Mouse (Mus musculus) G1E-ER4 (cell line): ENCODE data around the gene Accsl. TPM values are rescaled to one million over a fixed set of nuclear protein-coding genes. Genes with fewer than 3 reads are reported as not detected.

ENCODE experiments used
- GATA1 ChIP-seq: IDR thresholded peaks from one replicate; pipeline ENCODE4 v1.8.0; 2012; ENCODE audit warnings: low read length, inconsistent platforms
- polyA plus RNA-seq: library from polyadenylated mRNA; stranded (reverse); fragments of >175 nt; gene quantifications from 2 replicates; pipeline ENCODE4 v1.2.3, GENCODE M21; 2012

Accsl gene
- not detected in 2 replicates for polyA plus RNA-seq

DNA sequence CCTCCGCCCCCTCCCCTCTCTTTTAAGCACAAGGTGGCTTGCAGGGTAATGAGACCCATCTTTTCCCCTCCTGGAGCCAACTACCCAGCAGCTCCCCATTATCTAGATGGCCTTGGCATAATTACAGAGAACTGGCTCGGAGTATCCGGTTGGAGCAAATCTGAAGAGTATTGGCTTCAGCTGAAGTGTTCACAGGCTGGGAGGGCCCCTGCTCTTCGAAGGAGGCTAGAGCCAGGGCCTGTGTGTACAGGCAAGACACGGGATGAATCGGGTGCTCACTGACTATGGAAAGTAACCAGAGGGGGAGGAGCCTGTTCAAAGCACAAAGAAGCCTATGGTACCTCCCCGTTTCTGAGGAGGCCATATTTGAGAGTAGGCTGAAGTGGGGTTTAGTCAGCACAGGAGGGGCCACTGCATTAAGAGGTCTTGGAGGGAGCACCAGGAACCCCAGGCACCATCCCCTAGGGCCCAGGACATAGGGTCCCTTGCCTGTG is at the start of gene Accsl:
Gene Accsl, minus strand, starts transcription at position 51 of the 494 bp plus-strand sequence.
- no peak for TF ChIP-seq GATA1

DNA sequence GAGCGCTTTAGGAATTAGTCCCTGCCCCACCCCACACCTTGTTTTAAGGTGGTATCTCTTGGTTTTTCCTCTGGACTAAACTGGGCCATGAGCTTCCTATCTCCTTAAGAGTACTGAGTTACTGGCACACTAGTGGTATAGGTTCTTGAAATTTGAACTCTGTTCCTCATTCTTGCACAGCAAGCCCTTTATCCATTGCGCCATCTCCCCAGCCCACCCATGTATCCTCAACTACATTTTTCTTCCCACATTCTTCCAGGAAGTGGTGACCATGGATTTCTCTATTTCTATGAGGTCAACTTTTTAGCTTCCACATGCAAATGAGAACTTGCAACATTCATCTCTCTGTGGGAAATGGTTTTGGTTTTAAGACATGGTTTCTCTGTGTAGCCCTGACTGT is 44.6 kb upstream of the Accsl start:
- no peak for TF ChIP-seq GATA1

DNA sequence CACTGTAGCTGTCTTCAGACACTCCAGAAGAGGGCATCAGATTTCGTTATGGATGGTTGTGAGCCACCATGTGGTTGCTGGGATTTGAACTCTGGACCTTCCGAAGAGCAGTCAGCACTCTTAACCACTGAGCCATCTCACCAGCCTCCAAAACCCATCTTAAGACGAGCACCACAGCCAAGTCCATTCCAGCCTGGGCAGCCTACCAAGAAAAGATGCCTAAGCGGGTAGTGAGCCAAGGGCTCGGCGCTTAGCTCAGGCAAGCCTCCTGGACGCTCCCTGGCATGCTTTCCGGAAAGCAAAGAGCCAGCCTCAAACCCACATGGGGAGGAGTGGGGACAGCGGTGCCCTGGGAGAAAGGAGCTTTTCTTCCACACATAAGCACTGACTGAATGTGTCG is 43.0 kb upstream of the Accsl start:
- TF ChIP-seq GATA1, result no peak

DNA sequence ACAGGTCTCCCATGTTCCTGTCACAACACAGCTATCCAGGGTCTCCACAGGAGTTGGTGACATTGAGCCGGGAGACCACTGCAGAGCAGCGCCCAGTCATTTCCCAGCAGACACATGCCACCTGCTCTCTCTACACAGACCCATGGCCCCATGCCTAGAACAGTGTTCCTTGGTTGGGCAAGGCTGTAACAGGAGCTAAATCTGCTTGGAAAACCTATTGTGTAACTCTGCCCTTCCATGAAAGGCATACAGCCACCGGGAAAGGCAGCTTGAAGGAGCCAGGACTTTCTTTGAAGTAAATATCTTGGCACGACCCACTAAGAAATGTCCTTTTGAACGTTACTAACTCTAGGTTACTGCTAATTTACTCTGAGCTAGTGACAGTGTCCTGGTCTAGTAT is 40.8 kb upstream of the Accsl start:
- no peak for TF ChIP-seq GATA1

DNA sequence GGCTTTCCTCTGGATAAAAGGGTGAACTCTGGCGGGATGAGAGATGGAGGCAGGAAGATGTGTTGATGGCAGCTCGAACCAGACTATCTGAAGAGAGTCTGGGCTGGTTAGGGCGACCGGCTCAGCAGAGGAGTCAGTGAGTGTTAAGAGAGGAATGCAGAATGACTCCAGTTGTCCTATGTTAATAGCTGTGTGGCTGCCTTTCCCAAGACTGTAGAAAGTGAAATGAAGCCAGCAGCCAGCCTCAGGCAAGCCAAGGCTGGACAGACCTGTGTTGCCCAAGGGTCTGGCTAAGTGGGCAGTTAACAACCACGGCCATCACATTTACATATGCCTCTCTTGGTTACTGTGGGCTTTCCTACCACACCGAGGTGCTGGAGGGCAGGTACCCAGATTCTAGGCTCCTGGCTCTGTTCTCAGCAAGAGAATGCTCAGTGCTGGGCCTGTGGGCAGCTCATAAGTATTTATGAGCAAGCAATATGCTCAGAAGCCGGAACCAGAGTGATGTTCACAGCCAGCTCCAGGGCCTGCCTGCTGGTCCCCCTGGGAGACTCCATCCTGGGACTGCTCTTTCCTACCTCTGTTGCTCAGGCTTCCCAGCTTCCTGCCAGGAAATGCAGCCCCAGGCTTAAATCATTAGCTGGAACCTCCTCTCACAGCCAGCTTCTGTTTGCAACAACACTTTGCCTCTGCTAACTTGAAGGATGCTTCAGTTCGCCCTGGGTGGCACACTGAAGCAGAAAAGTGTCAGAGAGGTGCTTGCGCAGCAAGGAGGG is 38.8 kb upstream of the Accsl start:
- TF ChIP-seq GATA1, result no peak

DNA sequence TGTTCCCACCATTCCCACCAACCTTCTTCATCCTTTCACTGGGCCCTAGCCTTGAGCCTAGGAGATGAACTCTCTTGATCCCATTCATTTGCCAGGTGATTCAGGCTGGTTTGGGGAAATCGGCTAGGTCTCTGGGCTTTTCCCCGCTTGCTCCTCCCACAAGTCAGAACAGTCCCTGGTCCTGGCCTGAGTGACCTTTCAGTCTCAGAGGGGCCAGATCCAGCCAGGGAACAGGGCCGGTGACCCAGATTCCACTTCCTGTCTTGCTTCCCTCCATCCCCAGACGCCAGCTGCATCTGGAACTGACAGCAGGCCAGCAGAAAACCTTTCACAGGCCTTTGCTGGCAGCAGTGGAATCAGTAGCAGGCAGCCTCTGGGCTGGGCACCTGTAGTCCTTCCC is 37.4 kb upstream of the Accsl start:
- TF ChIP-seq GATA1, result no peak

DNA sequence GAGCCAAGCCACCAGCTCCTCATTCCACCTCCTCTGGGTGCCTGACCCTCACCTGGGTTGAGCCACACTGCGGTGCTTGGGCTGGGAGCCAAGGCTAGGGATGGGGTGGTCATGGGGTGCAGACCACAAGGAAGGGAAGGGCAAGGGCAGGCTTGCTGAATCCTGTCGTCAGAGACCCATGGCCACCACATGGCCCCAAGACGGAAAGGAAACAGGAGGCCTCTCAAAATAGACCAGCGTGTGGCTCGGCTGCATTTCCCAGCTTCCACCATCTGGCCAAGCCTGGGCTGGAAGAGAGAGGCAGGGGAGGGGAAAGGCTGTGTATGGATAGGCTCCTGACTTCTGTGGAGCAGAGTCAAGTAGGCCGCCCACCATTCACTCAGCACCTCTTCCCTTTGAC is 34.5 kb upstream of the Accsl start:
- TF ChIP-seq GATA1, result no peak

DNA sequence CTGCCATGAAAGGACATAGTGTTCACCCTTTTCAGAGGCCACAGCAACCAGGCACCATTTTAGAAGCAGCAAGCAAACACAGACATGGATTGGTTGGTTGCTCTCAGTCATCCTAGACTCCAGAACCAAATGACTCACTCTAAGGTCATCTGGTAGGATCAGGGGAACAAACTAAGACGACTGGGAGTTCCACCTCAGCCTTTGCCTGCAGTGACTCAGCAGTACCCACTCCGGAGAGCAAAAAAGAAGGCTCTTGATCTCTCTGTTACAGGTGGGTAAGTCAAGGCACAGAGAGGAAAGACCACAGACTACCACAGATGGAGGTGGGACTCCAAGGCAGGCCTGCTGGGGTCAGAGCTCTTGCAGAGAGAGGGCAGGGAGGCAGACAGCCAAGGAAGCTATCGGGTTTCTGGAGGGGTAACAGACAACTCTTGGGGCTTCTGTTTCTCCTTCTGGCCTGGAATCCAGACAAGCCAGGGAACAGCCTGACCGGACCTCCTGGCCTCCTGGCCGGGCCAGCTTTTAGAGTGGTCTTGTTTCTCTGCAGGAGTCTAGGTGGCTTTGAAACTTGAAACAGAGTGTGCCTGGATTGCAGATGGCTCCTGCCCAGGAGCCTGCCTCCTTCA is 33.8 kb upstream of the Accsl start:
- TF ChIP-seq GATA1, result no peak

DNA sequence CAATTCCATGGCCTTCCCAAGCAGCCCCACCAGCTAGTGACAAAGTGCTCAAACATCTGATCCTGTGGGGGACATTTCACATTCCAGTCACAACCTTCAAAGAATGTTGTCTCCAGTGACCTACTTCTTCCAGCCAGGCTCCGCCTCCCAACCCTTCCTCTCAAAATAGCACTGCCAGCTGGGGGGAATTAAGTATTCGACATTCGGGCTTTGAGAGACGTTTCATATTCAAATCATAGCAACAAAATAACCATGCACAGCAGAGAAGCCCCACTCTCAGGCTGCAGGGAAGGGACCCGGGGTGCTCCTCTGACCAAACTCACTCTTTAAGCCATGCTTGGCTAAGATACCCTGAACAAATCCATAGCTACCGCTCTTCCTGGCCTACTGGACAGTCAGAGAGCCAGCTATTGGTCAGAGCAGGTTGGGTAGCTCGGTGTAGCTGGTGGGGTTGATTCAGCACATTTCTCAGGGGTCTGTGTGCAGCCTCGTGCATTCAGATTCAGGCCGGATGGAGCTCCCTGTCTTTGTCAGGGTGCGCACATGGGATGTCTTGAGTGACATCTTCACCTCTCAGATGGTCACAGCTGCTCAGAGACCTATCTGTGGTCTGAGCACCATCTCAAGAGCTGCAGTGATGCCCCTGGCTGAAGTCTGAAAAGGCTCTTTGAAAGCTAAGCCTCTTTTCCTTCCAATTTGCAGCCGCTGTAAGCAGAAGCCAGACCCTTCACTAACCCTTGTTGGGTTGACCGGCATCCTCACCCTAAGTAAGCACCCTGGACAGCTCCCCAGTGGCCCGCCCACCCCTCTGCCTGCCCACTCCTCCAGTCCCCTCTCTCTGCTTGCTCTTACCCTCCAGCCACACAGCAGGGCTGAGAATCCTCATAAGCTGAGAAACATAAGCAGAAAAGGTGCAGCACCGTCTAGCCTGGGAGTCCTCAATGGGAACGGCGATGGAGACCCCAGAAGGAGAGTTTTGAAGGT is 30.7 kb upstream of the Accsl start:
- TF ChIP-seq GATA1, result no peak

DNA sequence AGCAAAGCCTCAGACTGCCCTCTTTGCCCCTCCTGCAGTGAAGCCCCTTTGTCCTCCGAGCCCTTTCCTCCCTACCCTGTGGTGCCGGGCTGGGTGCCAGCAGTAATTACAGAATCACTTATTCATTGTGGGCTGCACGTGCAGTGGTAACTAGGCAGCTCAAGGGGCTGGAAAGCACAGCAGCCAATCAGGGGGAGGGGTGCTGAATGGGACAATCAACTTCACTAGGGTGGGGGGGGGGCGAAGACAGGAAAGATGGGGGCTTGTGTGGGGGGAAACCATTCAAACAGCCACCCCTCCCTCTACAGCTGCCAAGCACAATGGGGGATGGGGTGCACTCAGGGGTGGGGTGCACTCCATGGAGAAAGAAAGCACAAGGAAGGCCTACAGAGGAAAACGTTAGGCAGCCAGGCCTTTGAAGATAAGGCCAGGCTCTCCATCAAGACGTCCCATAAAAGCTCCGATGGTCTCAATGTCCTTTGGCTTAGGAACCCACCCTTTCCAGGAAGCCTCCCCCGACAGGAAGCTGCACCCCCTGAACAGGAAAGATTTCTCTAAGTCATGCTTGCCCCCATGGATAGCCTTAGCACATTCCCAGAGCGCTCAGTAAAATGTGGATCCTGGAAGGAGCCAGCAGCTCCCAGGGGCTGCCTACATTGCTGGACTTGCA is 22.8 kb upstream of the Accsl start:
- TF ChIP-seq GATA1, result no peak

DNA sequence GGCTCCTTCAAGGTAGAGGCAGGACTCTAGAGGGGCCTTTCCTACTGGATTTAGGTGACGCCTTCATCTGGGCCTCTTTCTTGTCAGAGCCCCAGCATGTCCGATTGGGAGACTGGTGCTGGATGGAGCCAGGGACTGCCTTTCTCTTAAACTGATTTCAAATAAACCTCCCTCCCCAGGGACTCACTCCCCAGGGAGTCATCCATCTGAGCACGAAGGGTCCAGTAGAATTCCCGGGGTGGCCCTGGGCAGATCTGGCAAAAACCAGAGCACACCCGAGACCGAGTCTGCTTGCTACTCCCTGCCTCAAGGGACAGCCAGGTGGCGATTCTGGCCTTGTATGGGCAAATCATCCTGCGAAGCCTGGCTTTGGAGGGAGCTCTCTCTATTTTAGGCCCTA is 21.2 kb upstream of the Accsl start:
- no peak for TF ChIP-seq GATA1

DNA sequence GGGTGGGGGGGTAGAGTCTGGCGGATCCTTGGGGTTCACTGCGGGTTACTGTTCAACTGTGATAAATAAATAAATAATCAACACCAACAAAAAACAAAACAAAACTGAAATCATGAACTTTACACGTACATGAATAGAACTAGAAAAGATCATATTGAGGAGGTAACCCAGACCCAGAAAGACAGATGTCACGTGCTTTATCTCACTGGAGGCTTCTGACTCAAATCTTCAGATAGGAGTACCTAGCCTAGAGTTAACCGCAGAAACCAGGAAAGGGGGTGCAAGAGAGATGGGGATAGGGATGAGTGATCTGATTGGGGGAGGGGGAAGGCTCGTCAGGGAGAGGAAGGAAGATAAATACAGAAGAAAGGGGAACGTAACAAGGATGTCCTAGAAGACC is 20.1 kb upstream of the Accsl start:
- TF ChIP-seq GATA1, result peak; percentile 44

DNA sequence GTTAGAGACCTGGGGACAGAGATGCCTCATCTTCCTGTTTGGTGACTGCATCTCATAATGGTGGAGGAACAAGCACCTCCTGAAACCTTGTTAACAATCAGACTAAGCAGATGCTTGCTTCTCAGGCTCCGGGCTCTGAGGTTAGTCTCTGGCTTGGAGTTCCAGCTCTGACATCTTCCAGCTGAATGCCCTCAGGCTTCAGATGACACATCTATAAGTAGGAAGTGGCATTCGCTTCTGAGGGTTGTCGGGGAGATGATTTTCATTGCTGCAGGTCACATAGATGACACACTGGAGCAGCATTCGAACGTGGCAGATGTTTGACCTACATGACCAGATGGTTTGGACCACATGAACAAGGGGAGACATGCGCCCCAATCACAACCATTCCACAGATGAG is 19.4 kb upstream of the Accsl start:
- TF ChIP-seq GATA1, result no peak

DNA sequence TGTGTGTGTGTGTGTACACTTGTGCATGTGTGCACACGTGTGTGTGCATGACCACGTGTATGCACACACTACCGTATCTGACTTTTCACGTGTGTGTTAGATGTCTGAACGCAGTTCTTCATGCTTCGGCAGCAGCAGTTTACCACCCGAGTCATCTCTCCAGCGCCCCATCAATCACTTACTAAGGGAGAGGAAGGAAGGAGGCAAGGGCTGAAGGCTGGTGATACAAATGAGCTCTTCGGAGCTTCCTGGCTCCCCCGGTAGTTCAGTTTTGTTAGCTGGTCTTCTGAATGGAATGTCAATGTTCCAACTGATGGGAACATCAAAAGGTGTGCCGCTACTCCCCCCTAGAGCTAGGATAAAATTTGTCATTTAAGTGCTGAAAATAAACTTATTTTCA is 18.3 kb upstream of the Accsl start:
- no peak for TF ChIP-seq GATA1

DNA sequence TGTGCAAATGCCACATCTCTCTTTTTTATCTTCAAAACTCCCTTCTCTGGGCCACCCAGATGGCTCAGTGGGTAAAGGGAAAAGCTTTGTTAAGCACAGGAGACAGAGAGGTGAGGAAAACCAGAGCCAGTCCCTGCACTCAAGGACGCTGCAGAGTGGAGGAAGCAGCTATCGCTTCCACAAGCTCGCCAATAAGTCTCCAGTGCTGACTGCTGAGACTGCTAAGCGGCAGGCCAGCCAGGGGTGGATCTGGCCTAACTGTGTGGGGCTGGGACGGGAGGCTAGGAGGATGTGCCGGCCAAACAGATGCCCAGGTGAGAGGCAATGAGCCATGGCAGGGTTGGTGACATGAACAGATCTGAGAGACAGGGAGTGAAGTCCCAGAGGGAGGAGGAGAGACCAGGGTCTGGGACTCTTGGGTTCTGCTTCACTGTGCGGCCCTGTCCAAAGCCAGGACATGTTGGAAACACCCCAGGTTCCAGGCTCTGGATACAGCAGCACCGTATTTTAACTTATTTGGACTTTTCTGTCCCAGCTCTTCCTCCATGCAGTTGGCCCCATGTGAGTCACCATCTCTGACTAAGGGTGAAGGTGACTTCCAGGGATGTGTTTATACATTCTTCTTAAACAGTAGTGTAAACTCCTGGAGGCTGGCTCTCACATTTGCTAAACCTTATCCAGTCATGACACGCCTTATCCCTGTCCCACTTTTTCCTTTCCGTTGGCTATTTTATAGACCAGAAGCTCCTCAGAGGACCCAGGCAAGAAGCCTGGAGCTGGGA is 17.2 kb upstream of the Accsl start:
- no peak for TF ChIP-seq GATA1

DNA sequence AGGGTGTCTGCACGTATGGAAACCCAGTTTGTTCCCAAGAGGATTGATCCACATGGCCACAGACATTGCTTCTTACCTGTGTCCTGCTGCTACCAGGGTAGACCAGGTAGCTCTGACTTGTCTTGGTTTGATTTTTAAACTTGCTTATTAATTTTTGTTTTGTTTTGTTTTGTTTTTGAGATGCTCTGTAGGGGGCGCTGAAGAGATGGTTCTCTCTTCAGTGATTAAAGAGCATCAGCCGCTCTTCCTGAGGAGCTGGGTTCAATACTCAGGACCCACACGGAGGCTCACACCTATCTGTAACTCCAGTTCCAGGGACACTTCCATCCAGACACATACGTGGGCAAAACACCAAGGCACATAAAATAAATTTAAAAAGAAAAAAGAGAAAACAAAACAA is 14.1 kb upstream of the Accsl start:
- no peak for TF ChIP-seq GATA1
